8 mouse cellular contexts compared by ENCODE assay signal in genomic region chr4:117862823-117863222, GRCm38 (mm10). TPM values are rescaled to one million over a fixed set of nuclear protein-coding genes. Genes with fewer than 3 reads are reported as not detected.
A peak's percentile ranks its signal among the peaks of the same experiment; 100 is the strongest.
DNase-seq lines count a peak whose midpoint lies in the region; ATAC-seq lines count a peak whose summit lies in the region.

No protein-coding gene starts in this region.

- 28% methylated on average over 4 of the region's 4 CpGs for WGBS in forebrain, embryonic 12.5 days
- 35% methylated on average over 4 of the region's 4 CpGs for WGBS in forebrain, embryonic 11.5 days
- 21% methylated on average over 4 of the region's 4 CpGs for WGBS in neural tube, embryonic 12.5 days

- no peaks in the 10 kb centered on the region; the same call in 1 of the 2 replicates for H3K36me3 ChIP-seq in forebrain, embryonic 12.5 days (replicated peaks)
- H3K36me3 ChIP-seq in forebrain, embryonic 11.5 days (ENCODE audit: control insufficient read depth, insufficient read depth, low read length): no peaks in the 10 kb centered on the region
- H3K36me3 ChIP-seq in neural tube, embryonic 12.5 days: no peaks in the 10 kb centered on the region

- ATAC-seq in forebrain, embryonic 12.5 days (ENCODE audit: low FRiP score): peak; percentile 78
- ATAC-seq in forebrain, embryonic 11.5 days (replicated peaks; ENCODE audit: low FRiP score): no peak
- peak; percentile 52 for ATAC-seq in neural tube, embryonic 12.5 days (ENCODE audit: low FRiP score, low read depth)
- no peak for ATAC-seq in activated CD4-positive, CD25-positive, alpha-beta regulatory T cell, adult 4 months

- peaks cover 18% of the 10 kb centered on the region for H3K4me1 ChIP-seq in forebrain, embryonic 12.5 days
- H3K4me1 ChIP-seq in forebrain, embryonic 11.5 days (replicated peaks; ENCODE audit: control insufficient read depth, insufficient read depth, low read length): no peaks in the 10 kb centered on the region; the same call in 1 of the 2 replicates
- H3K4me1 ChIP-seq in neural tube, embryonic 12.5 days: 0 out of 2 replicates have a peak, but pooled peaks cover 8% of the 10 kb centered on the region

- no peak overlapping the region for H3K4me2 ChIP-seq in forebrain, embryonic 12.5 days
- no peak overlapping the region for H3K4me2 ChIP-seq in forebrain, embryonic 11.5 days (ENCODE audit: low read depth, low read length, severe bottlenecking)
- H3K4me2 ChIP-seq in neural tube, embryonic 12.5 days (replicated peaks): no peak overlapping the region

- H3K9me3 ChIP-seq in forebrain, embryonic 12.5 days: no peaks in the 10 kb centered on the region
- no peaks in the 10 kb centered on the region for H3K9me3 ChIP-seq in forebrain, embryonic 11.5 days (ENCODE audit: control insufficient read depth, low read length)
- H3K9me3 ChIP-seq in neural tube, embryonic 12.5 days: no peaks in the 10 kb centered on the region

- no peak overlapping the region for H3K9ac ChIP-seq in forebrain, embryonic 12.5 days
- no peak overlapping the region for H3K9ac ChIP-seq in forebrain, embryonic 11.5 days (ENCODE audit: low read length)
- no peak overlapping the region for H3K9ac ChIP-seq in neural tube, embryonic 12.5 days

- intact Hi-C loops in left cerebral cortex, postnatal 4 days (cut with DNase I): no loop called here

- H3K27ac ChIP-seq in forebrain, embryonic 12.5 days: no peak overlapping the region
- no peak overlapping the region for H3K27ac ChIP-seq in forebrain, embryonic 11.5 days (ENCODE audit: low read depth, low read length)
- H3K27ac ChIP-seq in neural tube, embryonic 12.5 days: no peak overlapping the region

- no peak for DNase-seq in forebrain, embryonic 11.5 days (ENCODE audit: low spot score)
- DNase-seq in neural tube, embryonic 10.5 days (ENCODE audit: extremely low spot score, low spot score): no peak
- DNase-seq in left cerebral cortex, postnatal 4 days: peak; percentile 61
- peak; percentile 74 to 88 for DNase-seq in right cerebral cortex, postnatal 10 days (ENCODE audit: low spot score in 2 of 2)
- no peak for DNase-seq in spleen, adult 18-20 months

- no peak overlapping the region for H3K4me3 ChIP-seq in forebrain, embryonic 12.5 days (replicated peaks)
- H3K4me3 ChIP-seq in forebrain, embryonic 11.5 days (ENCODE audit: low read depth, low read length): no peak overlapping the region
- no peak overlapping the region for H3K4me3 ChIP-seq in neural tube, embryonic 12.5 days

- peaks cover 6% of the 10 kb centered on the region; the same call in 1 of the 2 replicates for H3K27me3 ChIP-seq in forebrain, embryonic 12.5 days
- H3K27me3 ChIP-seq in forebrain, embryonic 11.5 days (ENCODE audit: control insufficient read depth, insufficient read depth, low read length): no peaks in the 10 kb centered on the region
- peaks cover 5% of the 10 kb centered on the region; the same call in 1 of the 2 replicates for H3K27me3 ChIP-seq in neural tube, embryonic 12.5 days (replicated peaks)

RNA-seq across cellular contexts. Expression of gene Ccdc24, which starts 9.5 kb away (rescaled TPM):
- polyA plus RNA-seq in forebrain, embryonic 12.5 days (2016; fragmentation: Nextera tagmentation; extraction: Ambion mirVana): 1.8 and 2.1 TPM in 2 replicates
- polyA plus RNA-seq in forebrain, embryonic 11.5 days (2014; fragmentation: Nextera tagmentation; extraction: Ambion mirVana): 1.7 and 2.1 TPM in 2 replicates
- polyA plus RNA-seq in neural tube, embryonic 12.5 days (2016; fragmentation: Nextera tagmentation; extraction: Ambion mirVana): 1.4 and 2.7 TPM in 2 replicates
- 1 to 10 TPM; 6.0 to 8.2 TPM for total RNA-seq in left cerebral cortex, postnatal 4 days (2021)
- polyA plus RNA-seq in activated CD4-positive, CD25-positive, alpha-beta regulatory T cell, adult 4 months (2017; shearing (Covaris generic)): not detected

RNA-seq across cellular contexts. Expression of gene B4galt2, which starts 20.5 kb away (rescaled TPM):
- polyA plus RNA-seq in forebrain, embryonic 12.5 days (2016; fragmentation: Nextera tagmentation; extraction: Ambion mirVana): 36.4 and 36.9 TPM in 2 replicates
- 31.3 and 34.5 TPM in 2 replicates for polyA plus RNA-seq in forebrain, embryonic 11.5 days (2014; fragmentation: Nextera tagmentation; extraction: Ambion mirVana)
- 44.5 and 46.9 TPM in 2 replicates for polyA plus RNA-seq in neural tube, embryonic 12.5 days (2016; fragmentation: Nextera tagmentation; extraction: Ambion mirVana)
- total RNA-seq in left cerebral cortex, postnatal 4 days (2021): 100 to 1,000 TPM; 168 to 172 TPM
- not detected for polyA plus RNA-seq in activated CD4-positive, CD25-positive, alpha-beta regulatory T cell, adult 4 months (2017; shearing (Covaris generic))

RNA-seq across cellular contexts. Expression of gene Atp6v0b, which starts 24.3 kb away (rescaled TPM):
- 233 TPM in 2 replicates for polyA plus RNA-seq in forebrain, embryonic 12.5 days (2016; fragmentation: Nextera tagmentation; extraction: Ambion mirVana)
- polyA plus RNA-seq in forebrain, embryonic 11.5 days (2014; fragmentation: Nextera tagmentation; extraction: Ambion mirVana): 187 and 195 TPM in 2 replicates
- polyA plus RNA-seq in neural tube, embryonic 12.5 days (2016; fragmentation: Nextera tagmentation; extraction: Ambion mirVana): 308 and 323 TPM in 2 replicates
- 100 to 1,000 TPM; 306 to 331 TPM for total RNA-seq in left cerebral cortex, postnatal 4 days (2021)
- polyA plus RNA-seq in activated CD4-positive, CD25-positive, alpha-beta regulatory T cell, adult 4 months (2017; shearing (Covaris generic)): 100 to 1,000 TPM in 1 of 2 experiments, 10 to 100 TPM in 1; 75.9 to 111 TPM

RNA-seq across cellular contexts. Expression of gene Slc6a9, which starts 28.5 kb away (rescaled TPM):
- polyA plus RNA-seq in forebrain, embryonic 12.5 days (2016; fragmentation: Nextera tagmentation; extraction: Ambion mirVana): 8.5 and 9.9 TPM in 2 replicates
- 8.1 and 9.0 TPM in 2 replicates for polyA plus RNA-seq in forebrain, embryonic 11.5 days (2014; fragmentation: Nextera tagmentation; extraction: Ambion mirVana)
- polyA plus RNA-seq in neural tube, embryonic 12.5 days (2016; fragmentation: Nextera tagmentation; extraction: Ambion mirVana): 16.6 and 17.3 TPM in 2 replicates
- total RNA-seq in left cerebral cortex, postnatal 4 days (2021): 10 to 100 TPM; 33.4 to 34.1 TPM
- polyA plus RNA-seq in activated CD4-positive, CD25-positive, alpha-beta regulatory T cell, adult 4 months (2017; shearing (Covaris generic)): under 1 TPM in 1 of 2 experiments, not detected in 1; 0.51 TPM

RNA-seq across cellular contexts. Expression of gene Dph2, which starts 29.0 kb away (rescaled TPM):
- polyA plus RNA-seq in forebrain, embryonic 12.5 days (2016; fragmentation: Nextera tagmentation; extraction: Ambion mirVana): 26.7 and 27.0 TPM in 2 replicates
- 28.4 and 32.4 TPM in 2 replicates for polyA plus RNA-seq in forebrain, embryonic 11.5 days (2014; fragmentation: Nextera tagmentation; extraction: Ambion mirVana)
- 23.0 and 27.5 TPM in 2 replicates for polyA plus RNA-seq in neural tube, embryonic 12.5 days (2016; fragmentation: Nextera tagmentation; extraction: Ambion mirVana)
- total RNA-seq in left cerebral cortex, postnatal 4 days (2021): 10 to 100 TPM; 12.9 to 15.1 TPM
- polyA plus RNA-seq in activated CD4-positive, CD25-positive, alpha-beta regulatory T cell, adult 4 months (2017; shearing (Covaris generic)): 10 to 100 TPM; 21.1 to 25.4 TPM

Comparison
In these comparisons a context has a peak if more than half of its experiments do, and no peak if none do; other contexts are left out.
1. ATAC-seq: peak in forebrain, embryonic 12.5 days (single experiment) and neural tube, embryonic 12.5 days (single experiment); none in forebrain, embryonic 11.5 days (single experiment) and activated CD4-positive, CD25-positive, alpha-beta regulatory T cell, adult 4 months (single experiment).
2. DNase-seq: peak in left cerebral cortex, postnatal 4 days (single experiment) and right cerebral cortex, postnatal 10 days (2 of 2); none in forebrain, embryonic 11.5 days (single experiment), neural tube, embryonic 10.5 days (single experiment) and spleen, adult 18-20 months (0 of 2).
3. RNA of gene B4galt2, which starts 20.5 kb away (polyA plus RNA-seq): 44.5 to 46.9 TPM in neural tube, embryonic 12.5 days, 36.4 to 36.9 TPM in forebrain, embryonic 12.5 days and 31.3 to 34.5 TPM in forebrain, embryonic 11.5 days; not detected in activated CD4-positive, CD25-positive, alpha-beta regulatory T cell, adult 4 months; every median in the first group is over 10 times any median in the second.